Mouse (Mus musculus): ENCODE measurements around the gene Tnrc6b.

DNA sequence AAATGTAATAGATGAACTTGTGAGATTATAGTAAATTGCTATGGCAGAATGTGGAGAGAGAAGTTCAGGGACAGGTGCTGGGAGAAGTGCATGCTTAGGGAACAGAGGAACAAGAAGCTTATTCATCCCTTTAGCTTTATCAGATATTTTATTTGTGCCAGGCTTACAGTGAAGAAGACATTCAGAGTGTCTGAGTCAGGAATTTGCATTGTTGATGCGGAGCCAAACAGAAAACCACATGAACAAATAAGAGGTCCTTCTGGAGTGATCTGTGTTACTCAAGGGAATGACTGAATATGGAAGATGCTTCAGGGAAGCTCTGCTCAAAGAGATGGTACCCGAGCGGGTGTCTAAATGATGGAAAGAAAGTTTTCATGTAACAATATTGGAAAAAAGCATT, 57.1 kb downstream of the Tnrc6b start:
- no peak for TF ChIP-seq CTCF (IDR thresholded peaks at IDR 0.05; ENCODE audit: low read depth, low read length)
- TF ChIP-seq POLR2A (IDR thresholded peaks at IDR 0.05; ENCODE audit: extremely low read depth, insufficient read depth, low read length), result no peak
